Mouse (Mus musculus) embryonic facial prominence, embryonic 15.5 days (tissue): ENCODE data around the gene Olfr1392. TPM values are rescaled to one million over a fixed set of nuclear protein-coding genes. Genes with fewer than 3 reads are reported as not detected.
A peak's percentile ranks its signal among the peaks of the same experiment; 100 is the strongest.

Experiments used
- ATAC-seq: fragments of 200-750 bp; cut with Nextera tagmentation; 2 replicates; pipeline ENCODE4 v1.8.0; 2017; ENCODE audit warnings: low read depth, moderate TSS enrichment; ENCODE audit not compliant: insufficient number of reproducible peaks, low FRiP score, low TSS enrichment
- H3K27ac ChIP-seq: fragments of 300-500 bp; sonication (generic); replicated peaks from 2 replicates; pipeline ENCODE4 v1.5.1; 2015; ENCODE audit warnings: mild to moderate bottlenecking, inconsistent platforms
- H3K27me3 ChIP-seq: fragments of 300-500 bp; sonication (generic); 2 replicates; pipeline ENCODE4 v1.6.1; 2015; ENCODE audit warnings: inconsistent platforms
- H3K36me3 ChIP-seq: fragments of 300-500 bp; sonication (generic); 2 replicates; pipeline ENCODE4 v1.6.1; 2015; ENCODE audit warnings: mild to moderate bottlenecking, inconsistent platforms
- H3K4me1 ChIP-seq: fragments of 300-500 bp; sonication (generic); 2 replicates; pipeline ENCODE4 v1.6.1; 2015; ENCODE audit warnings: inconsistent platforms
- H3K4me2 ChIP-seq: fragments of 300-500 bp; sonication (generic); replicated peaks from 2 replicates; pipeline ENCODE4 v1.6.1; 2015; ENCODE audit warnings: mild to moderate bottlenecking, inconsistent platforms
- H3K4me3 ChIP-seq: fragments of 300-500 bp; sonication (generic); replicated peaks from 2 replicates; pipeline ENCODE4 v1.5.1; 2015; ENCODE audit warnings: mild to moderate bottlenecking, inconsistent platforms
- H3K9ac ChIP-seq: fragments of 300-500 bp; sonication (generic); 2 replicates; pipeline ENCODE4 v1.6.1; 2015; ENCODE audit warnings: inconsistent platforms
- H3K9me3 ChIP-seq: fragments of 300-500 bp; sonication (generic); replicated peaks from 2 replicates; pipeline ENCODE4 v1.6.1; 2016; ENCODE audit warnings: inconsistent platforms
- WGBS: fragments of 180-500 bp; shearing (Covaris S2); methylation state at CpG from one replicate; pipeline ENCODE4 v1.1.7; 2015; 5-methylcytosine and 5-hydroxymethylcytosine counted together
- polyA plus RNA-seq: library from polyadenylated mRNA; unstranded; fragments of >200 nt; fragmentation: Nextera tagmentation; extraction: Ambion mirVana; gene quantifications from 2 replicates; pipeline ENCODE4 v1.2.1, GENCODE M21; 2015

Olfr1392 gene
- polyA plus RNA-seq, 1 experiment from 2014 or later: not detected

GRCm38 (mm10) chr11:49259296-49259695, 25.8 kb upstream of the Olfr1392 start:
- ATAC-seq: no peak
- H3K36me3 ChIP-seq: peaks cover 31% of the 10 kb centered on the region
- no peak overlapping the region for H3K27ac ChIP-seq
- no peak overlapping the region for H3K9ac ChIP-seq
- no peak overlapping the region for H3K4me3 ChIP-seq
- H3K9me3 ChIP-seq: no peaks in the 10 kb centered on the region
- no peak overlapping the region for H3K4me2 ChIP-seq
- no peaks in the 10 kb centered on the region for H3K27me3 ChIP-seq
- 0 out of 2 replicates have a peak, but pooled peaks cover 5% of the 10 kb centered on the region for H3K4me1 ChIP-seq
- WGBS: 94% methylated on average over 2 of the region's 2 CpGs

DNA sequence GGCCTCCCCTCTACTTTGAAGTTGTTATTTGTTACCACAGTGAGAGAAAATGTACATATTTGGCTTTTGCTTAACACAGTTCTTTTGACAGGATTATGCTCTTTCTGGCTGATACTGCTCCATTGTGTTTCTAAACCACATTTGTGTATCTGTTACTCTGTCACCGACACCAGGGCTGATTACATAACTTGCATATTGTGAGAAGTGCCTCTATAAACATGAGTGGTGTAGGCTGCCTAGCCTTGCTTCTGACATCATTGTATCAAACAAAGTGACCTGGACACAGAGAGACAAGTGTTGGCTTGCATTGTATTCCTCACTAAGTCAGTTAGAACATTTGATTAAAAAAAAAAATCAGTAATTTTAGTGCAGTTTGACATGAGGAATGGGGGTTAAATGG, 25.3 kb upstream of the Olfr1392 start:
- Histone ChIP-seq H3K4me2 (no peak overlapping the region), H3K4me3 (no peak overlapping the region), H3K36me3 (peaks cover 34% of the 10 kb centered on the region), H3K27me3 (no peaks in the 10 kb centered on the region), H3K4me1 (0 out of 2 replicates have a peak, but pooled peaks cover 1% of the 10 kb centered on the region), H3K9me3 (no peaks in the 10 kb centered on the region), H3K27ac (no peak overlapping the region), H3K9ac (no peak overlapping the region)
- WGBS: 71% methylated on average over 1 of the region's 1 CpGs
- ATAC-seq: no peak

GRCm38 (mm10) chr11:49260598-49261312, 24.3 kb upstream of the Olfr1392 start:
- no peak overlapping the region for H3K4me3 ChIP-seq
- 91% methylated on average over 21 of the region's 21 CpGs for WGBS
- no peak overlapping the region for H3K9ac ChIP-seq

GRCm38 (mm10) chr11:49261313-49261855, 23.7 kb upstream of the Olfr1392 start:
- Histone ChIP-seq H3K4me1 (no peaks in the 10 kb centered on the region), H3K4me2 (no peak overlapping the region), H3K9me3 (no peaks in the 10 kb centered on the region), H3K27ac (no peak overlapping the region), H3K27me3 (no peaks in the 10 kb centered on the region), H3K9ac (no peak overlapping the region), H3K4me3 (no peak overlapping the region), H3K36me3 (peaks cover 30% of the 10 kb centered on the region)
- WGBS: 90% methylated on average over 14 of the region's 14 CpGs
- ATAC-seq: 0 out of 2 replicates have a peak, but pooled peaks have one; percentile 8

More at GRCm38 (mm10) chr11:49260598-49261312, 24.3 kb upstream of the Olfr1392 start:
- H3K9me3 ChIP-seq: no peaks in the 10 kb centered on the region
- no peaks in the 10 kb centered on the region for H3K27me3 ChIP-seq
- peaks cover 30% of the 10 kb centered on the region for H3K36me3 ChIP-seq
- no peak overlapping the region for H3K4me2 ChIP-seq
- ATAC-seq: peak; percentile 13; the same call in 1 of the 2 replicates
- H3K4me1 ChIP-seq: no peaks in the 10 kb centered on the region
- no peak overlapping the region for H3K27ac ChIP-seq

DNA sequence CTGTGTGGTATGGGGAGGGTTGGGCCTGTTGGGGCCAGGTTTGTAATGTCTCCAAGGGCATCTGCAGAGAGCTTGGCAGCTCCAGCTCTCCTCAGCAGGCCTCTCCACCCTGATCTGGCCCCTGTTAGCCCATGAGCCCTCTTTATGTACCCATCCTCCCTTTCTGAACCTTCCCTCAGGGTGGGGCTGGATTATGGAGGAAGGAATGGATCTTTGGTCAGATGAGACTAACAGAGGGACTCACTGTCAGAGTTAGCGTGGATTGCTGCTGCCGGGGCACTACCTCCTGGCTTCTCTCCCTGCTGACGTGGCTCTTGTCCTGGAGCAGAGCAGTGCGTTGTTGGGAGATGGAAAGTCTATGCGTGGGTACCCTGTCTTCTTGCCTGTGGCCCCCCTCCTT, 22.8 kb upstream of the Olfr1392 start:
- Histone ChIP-seq H3K4me1 (no peaks in the 10 kb centered on the region), H3K27ac (no peak overlapping the region), H3K4me2 (no peak overlapping the region), H3K9ac (no peak overlapping the region), H3K4me3 (no peak overlapping the region), H3K9me3 (no peaks in the 10 kb centered on the region), H3K36me3 (peaks cover 30% of the 10 kb centered on the region), H3K27me3 (no peaks in the 10 kb centered on the region)
- ATAC-seq: no peak
- WGBS: 82% methylated on average over 5 of the region's 5 CpGs

- Histone ChIP-seq H3K4me3 (no peak overlapping the region), H3K9me3 (no peaks in the 10 kb centered on the region), H3K9ac (no peak overlapping the region), H3K4me1 (no peaks in the 10 kb centered on the region), H3K27ac (no peak overlapping the region), H3K36me3 (peaks cover 30% of the 10 kb centered on the region), H3K27me3 (no peaks in the 10 kb centered on the region), H3K4me2 (no peak overlapping the region)
- WGBS: 83% methylated on average over 6 of the region's 6 CpGs
- ATAC-seq: no peak
These were observed 21.9 kb upstream of the Olfr1392 start for GRCm38 (mm10) chr11:49263149-49263548.

GRCm38 (mm10) chr11:49264081-49264480, 21.0 kb upstream of the Olfr1392 start:
- Histone ChIP-seq H3K36me3 (peaks cover 30% of the 10 kb centered on the region), H3K4me2 (no peak overlapping the region), H3K4me1 (no peaks in the 10 kb centered on the region), H3K27me3 (no peaks in the 10 kb centered on the region), H3K4me3 (no peak overlapping the region), H3K9ac (no peak overlapping the region), H3K27ac (no peak overlapping the region), H3K9me3 (no peaks in the 10 kb centered on the region)
- no peak for ATAC-seq
- 85% methylated on average over 7 of the region's 7 CpGs for WGBS

DNA sequence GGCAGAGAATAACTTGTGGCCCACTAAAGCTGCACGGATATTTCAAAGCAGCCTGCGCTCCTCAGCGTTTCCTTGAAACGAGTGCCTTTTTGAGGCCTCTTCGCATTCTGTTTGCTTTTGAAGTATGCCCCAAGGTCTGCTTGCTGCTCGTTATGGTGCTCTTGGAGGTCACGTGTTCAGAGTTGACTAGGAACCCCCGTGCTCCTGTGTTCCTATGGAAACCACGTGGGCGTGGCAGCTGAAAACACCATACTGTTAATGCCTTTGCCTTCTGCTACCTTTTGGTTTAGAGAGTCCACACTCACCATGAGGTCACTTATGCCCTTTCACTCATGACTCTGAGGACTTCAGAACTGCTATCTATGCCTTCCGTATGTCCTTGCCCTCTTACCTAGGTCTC, 20.5 kb upstream of the Olfr1392 start:
- Histone ChIP-seq H3K36me3 (peaks cover 30% of the 10 kb centered on the region), H3K27me3 (no peaks in the 10 kb centered on the region), H3K4me1 (no peaks in the 10 kb centered on the region), H3K4me2 (no peak overlapping the region), H3K9ac (no peak overlapping the region), H3K4me3 (no peak overlapping the region), H3K9me3 (no peaks in the 10 kb centered on the region), H3K27ac (no peak overlapping the region)
- no peak for ATAC-seq
- 71% methylated on average over 11 of the region's 11 CpGs for WGBS

- Histone ChIP-seq H3K4me3 (no peak overlapping the region), H3K27me3 (no peaks in the 10 kb centered on the region), H3K36me3 (peaks cover 30% of the 10 kb centered on the region), H3K9me3 (no peaks in the 10 kb centered on the region), H3K9ac (no peak overlapping the region), H3K4me2 (no peak overlapping the region), H3K4me1 (no peaks in the 10 kb centered on the region), H3K27ac (no peak overlapping the region)
- 81% methylated on average over 8 of the region's 8 CpGs for WGBS
- ATAC-seq: no peak
These were observed 20.0 kb upstream of the Olfr1392 start for GRCm38 (mm10) chr11:49265101-49265500.

DNA sequence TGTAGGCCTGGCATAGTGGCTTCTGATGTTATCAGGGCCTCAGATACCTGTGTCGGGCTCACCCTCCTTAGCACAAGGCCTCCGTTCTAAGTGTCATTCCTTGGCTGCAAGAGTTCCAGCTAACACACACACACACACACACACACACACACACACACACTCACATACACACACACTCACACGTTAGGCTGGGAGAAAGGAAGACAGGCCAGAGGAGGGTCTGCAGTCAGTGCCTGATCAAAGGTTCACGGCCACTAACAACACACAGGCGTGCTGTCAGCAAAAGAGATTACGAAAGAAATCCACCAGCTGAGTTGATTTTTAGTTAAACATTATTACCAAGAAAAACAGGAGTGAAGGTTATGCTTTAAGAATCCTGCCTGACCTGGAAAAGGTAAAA, 18.4 kb upstream of the Olfr1392 start:
- no peaks in the 10 kb centered on the region for H3K4me1 ChIP-seq
- H3K36me3 ChIP-seq: peaks cover 16% of the 10 kb centered on the region
- no peak for ATAC-seq
- H3K27me3 ChIP-seq: no peaks in the 10 kb centered on the region
- no peak overlapping the region for H3K4me2 ChIP-seq
- H3K4me3 ChIP-seq: no peak overlapping the region
- H3K27ac ChIP-seq: no peak overlapping the region
- no peaks in the 10 kb centered on the region for H3K9me3 ChIP-seq
- H3K9ac ChIP-seq: no peak overlapping the region
- WGBS: 75% methylated on average over 6 of the region's 6 CpGs

DNA sequence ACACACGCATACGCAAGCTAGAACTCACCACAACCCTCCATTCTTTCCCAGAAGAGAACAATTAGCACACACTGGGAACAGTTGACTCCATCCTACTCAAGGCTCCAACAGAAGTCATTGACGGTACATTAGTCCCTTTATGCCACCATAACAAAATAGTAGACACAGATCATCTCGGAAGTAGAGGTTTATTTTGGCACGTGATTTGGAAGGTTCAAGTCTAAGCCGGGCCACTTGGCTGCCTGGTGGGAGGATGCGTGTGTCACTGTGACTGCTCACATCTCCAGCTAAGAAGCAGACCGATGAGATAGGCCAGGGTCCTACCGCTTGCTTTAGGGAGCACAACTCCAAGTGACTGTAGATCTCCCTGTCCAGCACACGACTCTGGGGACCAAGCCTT, 17.8 kb upstream of the Olfr1392 start:
- peaks cover 10% of the 10 kb centered on the region for H3K36me3 ChIP-seq
- WGBS: 84% methylated on average over 10 of the region's 10 CpGs

More for the DNA sequence above, 17.8 kb upstream of the Olfr1392 start:
- Histone ChIP-seq H3K27ac (no peak overlapping the region), H3K27me3 (no peaks in the 10 kb centered on the region), H3K4me1 (no peaks in the 10 kb centered on the region), H3K4me3 (no peak overlapping the region), H3K9ac (no peak overlapping the region), H3K4me2 (no peak overlapping the region), H3K9me3 (no peaks in the 10 kb centered on the region)
- no peak for ATAC-seq
